Mouse (Mus musculus) erythroblast, adult 5-6 weeks (primary cell): ENCODE results near the gene Fgfr2. TPM values are rescaled to one million over a fixed set of nuclear protein-coding genes. Genes with fewer than 3 reads are reported as not detected.

Experiments
- ATAC-seq: replicated peaks from 2 replicates; pipeline ENCODE4 v1.8.0; 2016; ENCODE audit warnings: moderate number of reproducible peaks, mild to moderate bottlenecking, moderate TSS enrichment, inconsistent platforms; ENCODE audit not compliant: poor library complexity, low FRiP score, severe bottlenecking
- total RNA-seq, 2 experiments: library from RNA; stranded (forward) in 1 of 2; stranded (reverse) in 1 of 2; fragments of 150-400 nt in 1 of 2; fragments of 200-764, 138-1000 nt in 1 of 2; gene quantifications; 2 replicates each; pipeline versions ENCODE4 v1.2.3 to v1.2.4; 2015 to 2017; ENCODE audit warnings: low replicate concordance in 2 of 2

Fgfr2 gene
- total RNA-seq, 2 experiments from 2014 or later, result 4.8 TPM; not detected in 1

DNA sequence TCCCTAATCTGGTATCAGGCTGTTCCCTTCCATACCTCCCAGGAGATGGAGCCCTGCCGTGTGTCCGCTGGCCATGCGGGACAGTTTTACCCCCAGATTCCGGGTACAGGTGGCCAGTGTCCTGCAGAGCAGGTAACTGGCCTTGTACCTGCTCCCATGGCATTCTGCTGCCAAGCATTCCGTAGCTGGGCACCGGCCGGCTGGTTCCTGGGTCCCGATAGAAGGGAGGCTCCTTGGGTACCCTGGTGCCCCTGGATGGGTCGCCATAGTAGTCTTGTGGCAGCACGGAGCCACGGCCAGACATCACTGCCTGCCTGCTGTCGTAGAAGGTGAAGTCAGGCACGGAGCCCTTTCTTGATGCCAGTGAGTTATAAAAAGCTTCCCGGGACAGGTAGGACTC, 108.5 kb downstream of the Fgfr2 start:
- ATAC-seq, result no peak

DNA sequence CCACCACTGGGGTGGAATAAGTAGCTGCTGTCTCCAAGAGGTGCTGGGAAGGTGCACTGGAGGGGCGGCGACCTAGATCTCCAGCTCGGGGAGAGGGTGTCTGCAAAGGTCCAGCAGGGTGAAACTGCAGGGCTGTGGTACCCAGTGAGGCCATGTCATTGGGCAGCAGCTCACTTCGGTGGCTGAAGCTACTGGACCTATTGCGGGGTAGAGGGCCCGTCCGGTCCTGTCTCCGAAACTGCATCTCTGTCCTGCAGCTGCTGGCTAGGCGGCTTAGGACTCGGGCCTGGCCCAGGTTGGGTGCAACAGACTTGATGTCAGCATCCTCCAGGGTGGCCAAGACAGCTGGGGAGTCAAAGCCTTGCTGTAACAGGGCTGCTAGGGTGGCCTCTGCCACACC, 109.2 kb downstream of the Fgfr2 start:
- ATAC-seq, result no peak

DNA sequence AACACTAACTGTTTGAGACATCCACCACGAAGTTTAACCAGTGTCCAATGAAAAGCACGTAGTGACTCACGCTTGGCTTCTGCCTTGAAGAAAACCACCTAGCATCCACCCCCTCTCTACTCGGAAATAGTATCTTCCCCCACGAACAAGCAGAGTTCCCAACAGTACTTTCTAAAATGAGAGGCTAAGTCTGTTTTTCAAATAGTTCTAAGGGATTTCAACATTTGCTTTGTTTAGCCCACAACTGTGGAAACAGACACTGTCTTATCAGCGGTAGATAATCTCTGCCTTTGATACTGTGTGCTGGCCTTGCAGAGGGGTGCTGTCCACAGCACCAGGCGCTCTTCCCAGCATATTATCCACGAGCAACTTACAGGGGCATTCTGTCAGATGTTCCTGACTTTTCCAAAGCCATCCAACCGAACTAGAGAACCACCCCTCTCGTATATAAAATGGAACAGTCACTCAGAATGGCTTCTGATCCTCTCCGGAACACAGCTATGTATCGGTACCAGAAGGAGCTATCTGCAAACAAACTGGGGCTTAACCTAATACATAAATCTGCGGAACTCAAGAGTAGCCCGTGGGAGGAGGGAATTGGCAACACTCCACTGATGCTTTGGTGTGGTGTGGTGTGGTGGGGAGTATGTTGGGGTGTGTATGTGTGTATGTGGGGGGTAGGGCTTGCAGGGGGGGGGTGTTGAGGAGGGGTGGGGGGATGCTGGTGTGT, 110.3 kb downstream of the Fgfr2 start:
- no peak for ATAC-seq

DNA sequence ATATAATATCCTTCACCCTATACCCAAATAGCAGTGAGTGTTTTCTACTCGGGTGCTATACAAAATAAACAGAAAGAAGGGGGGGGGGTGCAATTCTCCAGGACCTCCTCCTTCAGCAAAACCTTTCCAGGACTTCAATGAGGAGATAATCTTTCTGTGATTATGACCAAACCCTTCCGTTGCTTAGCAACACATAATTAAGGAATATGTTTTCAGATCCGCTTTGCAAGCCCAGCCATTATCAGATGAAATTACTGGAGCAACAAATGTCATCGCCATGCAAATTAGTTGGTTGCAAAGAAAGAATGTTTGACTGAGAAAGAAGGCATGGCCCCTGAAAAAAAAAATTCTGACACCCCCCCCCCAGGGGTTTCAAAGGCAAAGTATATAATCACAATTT, 111.5 kb downstream of the Fgfr2 start:
- ATAC-seq, result no peak

DNA sequence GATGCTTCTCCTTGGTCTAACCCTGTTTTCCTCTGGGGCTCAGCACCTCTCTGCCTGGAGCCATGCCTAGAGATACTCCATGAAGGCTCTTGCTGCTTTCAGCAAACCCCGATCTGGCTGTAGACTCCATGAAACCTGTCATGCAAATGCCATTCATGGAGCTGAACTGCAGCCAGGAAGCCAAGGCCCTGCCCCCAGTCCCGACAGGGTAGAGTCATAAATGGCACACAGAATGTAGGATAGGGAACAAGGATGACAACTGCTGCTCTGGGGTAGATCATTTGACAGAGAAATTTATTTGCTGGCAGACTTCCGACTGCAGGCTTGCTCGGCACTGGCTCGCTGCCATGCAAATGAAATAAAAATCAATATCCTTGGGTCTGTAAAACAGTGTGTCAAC, 112.0 kb downstream of the Fgfr2 start:
- ATAC-seq, result no peak

DNA sequence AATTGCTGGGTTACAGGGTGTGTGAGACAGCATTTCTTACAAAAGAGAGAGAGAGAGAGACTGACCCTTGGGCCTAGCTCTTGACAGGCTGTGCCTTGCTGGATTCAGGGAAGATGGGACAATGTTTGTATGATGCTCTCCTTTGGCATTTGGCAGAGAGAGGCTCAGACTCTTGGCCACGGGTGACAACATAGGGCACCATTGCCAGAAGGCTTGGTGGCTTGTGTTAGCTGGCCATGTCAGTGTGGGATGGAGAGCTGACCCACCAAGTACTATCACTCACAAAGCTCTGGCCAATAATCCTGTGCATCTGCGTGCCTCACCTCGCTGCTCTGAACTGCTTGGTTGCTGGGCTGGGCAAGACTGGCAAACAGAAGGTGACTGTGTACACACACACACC, 112.7 kb downstream of the Fgfr2 start:
- no peak for ATAC-seq

DNA sequence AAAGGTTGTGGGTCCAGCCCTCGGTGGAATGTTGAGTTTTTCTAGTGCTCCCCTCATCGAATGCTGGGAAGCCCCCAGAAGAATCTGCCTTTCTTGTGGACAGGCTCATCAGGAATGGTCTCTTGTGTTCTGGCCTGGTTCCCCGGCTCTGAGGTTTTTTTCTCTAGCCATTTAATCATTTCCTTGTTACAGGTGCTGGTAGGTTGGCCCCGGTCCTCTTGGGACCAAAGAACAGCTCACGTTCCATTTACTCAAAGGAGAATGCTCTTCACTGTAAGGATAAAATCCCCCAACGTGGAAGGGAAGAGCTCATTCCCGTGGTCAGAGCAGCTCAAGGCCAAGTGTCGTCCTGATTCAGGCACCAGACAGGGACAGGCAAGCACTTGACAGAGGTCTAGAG, 113.5 kb downstream of the Fgfr2 start:
- no peak for ATAC-seq

DNA sequence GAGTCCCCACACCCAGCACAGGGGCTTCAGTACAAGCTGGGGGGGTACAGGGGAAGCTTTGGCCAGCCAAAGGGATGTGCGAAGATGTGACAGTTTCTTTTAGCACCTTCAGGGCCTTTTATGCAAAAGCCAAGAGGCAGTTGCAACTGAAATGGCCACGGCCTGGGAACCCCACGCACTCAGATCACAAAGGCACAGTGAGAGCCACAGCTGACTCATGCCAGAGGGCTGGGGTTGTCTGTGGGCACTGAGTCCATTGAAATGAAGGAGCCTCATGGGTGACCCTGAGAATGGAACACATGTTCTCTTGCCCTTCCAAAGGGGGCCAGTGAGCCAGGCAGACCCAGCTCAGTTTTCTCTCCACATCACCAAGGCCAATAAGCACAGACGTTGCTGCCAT, 114.5 kb downstream of the Fgfr2 start:
- no peak for ATAC-seq

DNA sequence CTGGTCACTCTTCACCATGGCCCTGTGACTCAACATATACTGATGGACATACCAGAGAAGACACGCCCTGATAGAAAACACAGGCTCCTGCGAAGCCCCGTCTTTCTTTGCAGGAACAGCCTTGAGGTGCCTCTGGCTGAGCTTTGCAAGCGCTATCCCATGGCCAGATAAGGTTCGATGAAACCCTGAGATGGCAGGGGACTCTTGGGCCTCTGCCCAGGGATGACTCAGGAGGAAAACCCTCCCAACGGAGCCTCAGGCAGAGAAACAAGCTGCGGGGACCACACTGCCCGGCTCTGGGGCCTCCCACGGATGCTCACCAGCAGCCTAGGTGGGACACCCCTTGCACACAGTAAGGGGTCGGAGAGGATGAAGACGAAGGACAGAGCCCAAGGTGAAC, 115.8 kb downstream of the Fgfr2 start:
- no peak for ATAC-seq

DNA sequence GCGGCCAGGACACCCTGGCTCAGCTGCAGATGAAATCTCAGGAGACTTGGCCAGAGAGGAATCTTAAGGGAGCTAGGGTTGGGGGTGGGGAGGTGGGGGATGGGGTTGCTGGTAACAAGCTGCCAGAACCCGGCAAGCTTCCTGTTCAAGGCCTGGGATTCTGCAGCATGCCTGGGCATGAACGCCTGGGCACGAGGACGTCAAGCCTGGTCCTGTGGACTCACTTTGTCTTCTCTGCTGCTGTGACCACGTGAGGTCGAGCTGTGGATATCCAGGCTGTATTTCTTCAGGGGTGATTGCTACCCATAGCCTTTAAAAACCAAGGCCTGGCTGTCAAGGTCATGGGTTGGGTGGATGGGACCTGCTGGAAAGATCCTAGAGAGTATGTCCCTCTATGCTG, 117.4 kb downstream of the Fgfr2 start:
- ATAC-seq, result no peak

DNA sequence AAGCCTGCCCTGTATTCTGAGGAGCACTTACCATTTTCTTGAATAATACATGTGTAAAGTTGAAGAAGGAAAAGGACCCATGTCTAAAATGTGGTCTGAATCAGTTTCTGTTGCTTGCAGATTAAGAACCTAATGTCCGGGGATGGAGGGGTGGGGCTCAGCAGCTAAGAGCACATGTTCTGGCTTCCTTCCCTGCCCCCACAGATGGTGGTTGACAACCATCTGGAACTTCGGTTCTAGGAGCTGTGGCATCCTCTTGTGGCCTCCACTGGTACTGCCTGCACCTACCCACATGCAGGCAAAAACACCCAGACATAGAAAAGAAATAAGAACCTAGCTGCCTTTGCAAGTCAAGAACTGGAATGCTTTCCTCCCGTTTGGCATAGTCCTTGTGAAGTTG, 119.7 kb downstream of the Fgfr2 start:
- ATAC-seq, result peak; percentile 64; the same call in 1 of the 2 replicates

DNA sequence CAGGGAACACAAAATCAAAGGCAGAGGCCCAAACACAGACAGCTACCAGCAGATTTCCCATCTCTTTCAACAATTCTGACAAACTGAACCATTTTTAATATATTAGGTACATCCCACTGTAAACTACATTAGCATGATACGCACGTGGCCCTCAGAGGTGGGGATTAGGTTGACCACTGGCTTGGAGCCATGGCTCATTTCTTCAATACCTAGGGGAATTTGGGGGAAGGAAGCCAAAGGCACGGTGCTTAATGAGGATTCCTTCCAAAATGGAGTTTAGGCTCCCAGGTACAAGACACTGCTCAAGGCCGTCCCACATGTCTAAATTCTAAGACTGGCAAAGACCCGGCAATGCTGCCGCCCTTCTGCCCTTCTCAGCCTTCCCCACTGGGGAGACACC, 120.9 kb downstream of the Fgfr2 start:
- ATAC-seq, result no peak

DNA sequence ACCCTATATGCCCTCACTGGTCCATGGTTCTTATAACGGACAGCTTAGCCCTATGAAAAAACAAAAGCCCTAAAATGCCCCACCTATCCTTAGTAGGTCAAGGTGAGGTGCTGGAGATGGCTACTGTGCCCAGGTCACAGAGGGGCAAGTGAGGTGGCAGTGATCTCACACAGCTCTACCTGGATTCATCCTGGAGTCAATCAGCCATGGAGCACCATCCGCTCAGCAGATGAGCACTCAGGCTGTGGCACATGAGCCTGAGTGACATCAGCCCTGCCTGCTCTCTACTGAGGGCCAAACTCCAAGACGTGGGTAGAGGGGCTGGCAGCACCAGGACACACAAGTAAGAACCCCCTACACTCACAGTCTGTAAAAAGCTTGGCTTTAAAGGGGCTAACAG, 121.8 kb downstream of the Fgfr2 start:
- ATAC-seq, result no peak

DNA sequence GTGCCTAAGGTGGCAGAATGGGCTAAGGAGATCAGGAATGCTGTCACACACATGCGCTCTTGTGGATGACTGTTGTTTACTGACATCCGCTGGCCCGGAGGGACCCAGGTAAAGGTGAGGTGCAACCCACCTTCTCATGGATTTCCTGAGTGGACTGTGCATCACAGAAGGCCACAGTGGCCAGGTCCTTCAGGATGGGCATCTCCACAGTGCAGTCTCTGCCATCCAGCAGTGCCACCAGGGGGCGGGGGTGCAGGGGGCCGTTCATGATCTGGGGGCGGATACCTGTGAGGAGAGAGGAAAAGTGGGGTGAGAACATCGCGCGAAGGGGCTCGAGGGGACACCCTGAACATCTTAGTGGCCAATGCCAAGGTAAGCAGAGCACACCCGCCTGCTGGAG, 124.1 kb downstream of the Fgfr2 start:
- no peak for ATAC-seq

DNA sequence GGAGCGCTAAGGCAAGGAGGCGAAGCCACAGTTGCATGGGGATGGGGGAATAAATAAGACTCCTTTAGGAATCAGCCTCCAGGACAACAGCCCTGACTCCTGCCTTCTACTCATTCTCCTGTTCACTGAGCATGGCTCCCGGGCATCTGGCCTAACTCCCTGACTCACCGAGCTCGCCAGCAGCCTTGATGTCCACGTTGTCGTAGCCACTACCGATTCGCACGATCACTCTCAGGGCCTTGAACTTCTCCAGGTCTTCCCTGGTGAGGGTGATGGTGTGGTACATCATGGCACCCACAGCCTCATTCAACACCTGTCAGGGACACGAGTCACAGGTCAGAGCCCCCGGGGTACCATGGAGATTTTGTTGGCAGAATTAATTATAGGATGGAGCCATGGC, 124.5 kb downstream of the Fgfr2 start:
- ATAC-seq, result no peak

DNA sequence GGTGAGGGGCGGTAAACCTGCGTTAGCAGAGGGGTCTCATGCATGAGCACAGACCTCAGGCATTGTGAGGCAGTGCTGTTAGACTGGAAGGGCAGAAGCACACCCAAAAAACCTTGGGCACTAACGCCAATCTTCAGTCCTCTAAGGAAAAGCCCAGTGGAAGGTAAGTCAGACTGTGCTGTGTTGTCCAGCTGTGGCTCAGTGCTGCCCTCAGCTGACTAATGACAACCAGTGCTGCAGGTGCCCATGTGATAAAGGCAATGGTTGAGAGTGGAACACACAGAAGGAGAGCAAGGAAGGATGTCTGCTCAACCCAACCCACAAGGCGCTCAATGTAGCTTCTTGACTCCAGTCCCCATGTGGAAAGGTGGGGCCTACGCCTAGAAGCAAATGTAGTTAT, 126.8 kb downstream of the Fgfr2 start:
- no peak for ATAC-seq

DNA sequence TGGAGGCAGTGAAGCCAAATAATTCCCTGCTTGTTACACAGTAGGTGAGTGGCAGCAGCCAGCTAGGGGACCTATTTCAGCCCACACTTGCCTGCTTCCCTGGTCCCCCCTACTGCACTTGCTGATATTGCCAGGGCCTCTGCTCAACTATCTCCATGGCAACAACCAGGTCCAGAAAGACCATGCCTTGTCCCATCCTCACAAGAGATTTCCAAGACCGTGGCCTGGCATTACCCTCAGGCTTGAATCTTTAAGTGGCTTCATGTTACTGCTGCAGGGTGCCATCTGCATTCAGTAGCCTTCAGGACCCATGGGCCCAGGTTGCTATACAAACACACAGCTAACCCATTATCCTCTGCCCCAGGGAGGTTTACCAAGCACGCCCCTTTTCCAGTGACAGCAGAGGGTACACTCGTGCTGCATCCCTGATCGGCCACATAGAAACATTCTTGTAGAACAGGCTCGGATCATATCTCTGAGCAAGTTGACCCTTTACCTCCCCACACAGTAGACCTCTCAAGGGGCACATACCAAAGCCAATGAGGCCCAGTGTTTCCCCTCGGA, 128.4 kb downstream of the Fgfr2 start:
- ATAC-seq, result no peak

DNA sequence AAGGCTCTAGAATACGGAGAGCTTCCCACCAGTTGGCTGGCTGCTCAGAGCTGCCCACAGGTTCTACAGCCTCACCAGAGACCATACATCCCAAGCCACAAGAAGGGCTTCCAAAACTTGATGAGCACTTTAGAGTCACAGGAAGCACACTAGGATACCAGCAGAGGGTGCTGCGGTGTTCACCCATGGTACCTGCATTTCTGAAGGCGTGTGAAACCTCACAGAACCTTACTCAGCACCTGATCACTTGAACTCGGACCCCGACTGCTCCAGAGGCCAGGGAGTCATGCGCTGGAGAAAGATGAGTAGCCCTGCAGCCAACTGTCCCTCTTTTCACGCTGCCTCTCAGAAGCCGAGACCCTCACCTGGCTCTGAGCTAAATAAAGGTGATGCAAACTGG, 129.0 kb downstream of the Fgfr2 start:
- no peak for ATAC-seq

DNA sequence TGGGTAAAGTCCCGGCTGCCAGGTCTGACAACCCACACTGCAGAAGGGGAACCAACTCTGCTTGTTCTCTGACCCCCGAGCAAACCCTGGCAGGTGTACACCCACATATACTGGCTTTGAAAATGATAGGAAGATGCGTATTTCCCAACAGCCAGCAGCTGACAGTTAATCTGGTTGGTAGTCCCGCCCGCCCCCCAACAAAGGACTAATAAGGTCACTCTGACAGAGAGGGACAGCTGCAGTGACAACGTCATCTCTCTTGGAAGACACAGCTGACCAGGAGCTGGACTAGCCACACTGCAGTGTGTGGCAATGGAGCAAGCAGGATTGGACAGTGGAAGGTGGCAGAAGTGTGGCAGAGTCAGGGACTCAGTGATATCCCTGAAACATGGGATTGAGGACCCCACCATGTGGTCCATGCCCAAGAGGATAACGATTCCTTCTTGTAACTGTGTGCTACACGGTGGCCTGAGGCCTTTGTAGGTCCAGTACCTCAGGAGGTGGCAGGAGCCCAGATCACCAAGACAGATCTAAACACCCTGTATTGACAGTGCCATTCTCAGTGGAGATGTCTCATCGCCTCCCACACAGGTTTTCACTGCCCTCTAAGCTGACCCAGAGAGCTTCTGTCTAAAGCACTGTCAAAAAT, 130.1 kb downstream of the Fgfr2 start:
- no peak for ATAC-seq

DNA sequence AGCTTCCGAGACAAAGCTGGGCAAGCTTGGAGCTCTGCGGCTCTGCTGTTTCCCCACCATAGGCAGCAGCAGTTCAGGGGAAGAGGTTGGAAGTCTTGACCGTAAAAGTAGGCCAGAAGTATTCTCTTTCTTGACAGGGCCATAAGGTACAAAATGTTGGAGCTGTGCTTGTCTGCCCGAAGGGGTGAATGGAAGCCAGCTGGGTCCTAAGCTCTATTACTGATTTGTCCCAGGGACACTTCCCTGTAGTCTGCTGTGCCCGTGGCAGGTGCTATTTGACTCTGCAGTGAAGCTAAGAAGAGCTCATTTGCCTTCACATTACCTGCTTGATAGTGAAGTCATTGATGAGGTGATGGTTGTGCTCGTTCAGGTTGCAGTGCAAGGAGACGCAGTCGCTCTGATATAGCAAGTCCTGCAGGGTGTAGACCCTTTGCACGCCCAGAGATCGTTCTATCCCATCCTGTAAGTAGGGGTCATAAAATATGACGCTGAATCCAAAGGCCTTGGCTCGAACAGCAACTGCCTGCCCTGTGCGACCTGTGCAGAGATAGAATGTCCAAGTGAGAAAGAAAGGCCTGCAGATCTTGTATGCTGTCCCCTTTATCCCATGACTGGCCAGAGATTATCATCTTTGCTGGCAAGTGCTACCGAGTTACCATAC, 131.8 kb downstream of the Fgfr2 start:
- ATAC-seq, result no peak

DNA sequence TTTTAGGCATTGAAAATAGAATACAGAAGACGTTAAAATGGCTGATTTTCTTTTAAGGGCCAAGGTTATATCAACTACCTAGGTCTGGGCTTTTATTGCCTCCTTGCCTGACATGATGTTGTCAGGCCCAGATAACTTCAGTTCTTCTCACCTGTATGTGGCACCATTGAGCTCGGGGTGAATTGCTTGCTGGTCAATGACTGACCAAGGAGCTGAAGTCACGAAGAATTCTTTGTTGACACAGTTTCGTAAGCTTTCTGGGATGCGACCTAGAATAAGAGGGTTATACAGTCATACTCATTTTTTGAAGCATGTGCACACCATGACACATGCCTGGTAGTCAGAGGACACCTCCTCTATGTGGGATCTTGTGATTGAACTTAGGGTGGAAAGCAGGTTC, 133.3 kb downstream of the Fgfr2 start:
- no peak for ATAC-seq
